Mouse (Mus musculus): ENCODE data around the gene Eif2ak4.

DNA sequence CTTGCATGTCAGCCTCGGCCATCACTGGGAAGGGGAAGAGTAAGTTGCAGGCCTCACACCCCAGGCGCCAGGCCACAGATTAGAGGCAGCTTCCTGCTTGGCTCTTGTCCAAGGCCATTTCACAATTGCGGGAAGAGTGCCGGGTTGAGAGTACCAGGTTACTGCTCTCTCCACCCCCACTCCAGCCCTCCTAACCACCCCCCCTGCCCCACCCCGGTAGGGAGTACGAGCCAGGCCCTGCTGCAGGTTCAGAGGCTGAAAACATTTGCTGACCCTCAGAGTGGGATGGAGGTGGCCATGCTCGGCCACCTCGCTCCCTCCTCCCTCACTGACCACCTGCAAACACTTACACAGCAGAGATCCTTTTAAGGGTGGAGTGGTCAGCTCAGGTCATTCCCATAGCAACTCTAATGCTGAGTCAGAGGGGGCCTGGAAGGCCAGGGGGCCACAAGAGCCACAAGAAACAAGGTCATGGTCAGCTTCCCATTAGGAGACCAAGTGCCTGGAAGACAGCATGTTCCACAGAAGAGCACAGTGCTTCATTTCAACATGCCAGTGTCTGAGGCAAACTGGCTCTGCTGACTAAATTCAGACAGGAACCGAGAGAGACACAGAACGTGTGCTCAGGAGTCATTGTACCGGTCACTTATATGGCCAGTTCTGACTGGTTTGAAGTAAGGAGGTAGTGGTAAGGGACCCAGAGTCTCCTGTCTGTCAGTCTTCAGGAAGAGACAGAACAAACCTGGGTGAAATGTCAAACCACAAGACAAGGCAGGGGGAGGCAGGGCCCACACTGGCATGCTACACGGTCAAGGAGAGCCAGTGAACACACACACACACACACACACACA, 102.0 kb downstream of the Eif2ak4 start:
- TF ChIP-seq CTCF (conservative IDR thresholded peaks at IDR 0.05; ENCODE audit: low read length) (no peak), NANOG (IDR thresholded peaks at IDR 0.05; ENCODE audit: borderline replicate concordance, low read length) (no peak), POU5F1 (IDR thresholded peaks at IDR 0.05; ENCODE audit: borderline replicate concordance, low read length) (no peak)
